Mouse (Mus musculus) stomach, postnatal 0 days (tissue): ENCODE measurements around the gene Pih1d1.

ENCODE experiments used
- CTCF ChIP-seq: IDR thresholded peaks from 2 replicates; pipeline ENCODE4 v1.5.1; 2016; ENCODE audit warnings: antibody characterized with exemption, low read depth, mild to moderate bottlenecking, moderate library complexity
- EP300 ChIP-seq: optimal IDR thresholded peaks from 2 replicates; pipeline ENCODE3; 2016; ENCODE audit warnings: antibody characterized with exemption

DNA sequence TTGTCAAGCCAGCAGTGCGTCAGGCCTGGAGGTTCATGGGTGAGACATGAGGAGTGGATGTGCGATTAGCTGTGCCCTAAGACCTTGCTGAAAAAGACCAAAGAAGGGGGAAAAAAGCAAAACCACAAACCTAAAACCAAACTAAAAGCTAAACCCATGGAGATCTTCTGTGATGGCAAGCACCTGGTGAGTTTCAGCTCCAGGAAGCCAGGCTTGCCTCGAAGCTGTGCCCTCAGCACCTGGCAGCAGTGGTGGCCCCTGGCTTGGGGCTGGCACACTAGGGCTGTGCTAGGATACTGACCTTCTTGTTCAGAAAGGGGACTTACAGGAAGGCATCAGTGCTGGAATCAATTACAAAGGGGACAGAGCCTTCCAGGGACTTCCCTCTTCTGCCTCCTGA lies 12.8 kb upstream of the Pih1d1 start:
- TF ChIP-seq CTCF (no peak), EP300 (no peak)
